Mouse (Mus musculus) splenic B cell, adult 2 months (primary cell): ENCODE measurements around the gene Asb1.

ENCODE experiments used
- DNase-seq: peaks from one replicate; pipeline ENCODE4 v3.0.0-alpha.2; 2011; ENCODE audit warnings: low read depth, low spot score
- H3K27me3 ChIP-seq: 2 replicates; pipeline ENCODE4 v1.6.1; 2012; ENCODE audit warnings: mild to moderate bottlenecking, low read length, moderate library complexity, mixed read lengths; ENCODE audit not compliant: control insufficient read depth, poor library complexity, insufficient read depth, severe bottlenecking
- H3K36me3 ChIP-seq: 2 replicates; pipeline ENCODE4 v1.6.1; 2012; ENCODE audit warnings: mild to moderate bottlenecking, low read length, moderate library complexity, mixed read lengths; ENCODE audit not compliant: control insufficient read depth, poor library complexity, insufficient read depth, severe bottlenecking

Asb1 gene

DNA sequence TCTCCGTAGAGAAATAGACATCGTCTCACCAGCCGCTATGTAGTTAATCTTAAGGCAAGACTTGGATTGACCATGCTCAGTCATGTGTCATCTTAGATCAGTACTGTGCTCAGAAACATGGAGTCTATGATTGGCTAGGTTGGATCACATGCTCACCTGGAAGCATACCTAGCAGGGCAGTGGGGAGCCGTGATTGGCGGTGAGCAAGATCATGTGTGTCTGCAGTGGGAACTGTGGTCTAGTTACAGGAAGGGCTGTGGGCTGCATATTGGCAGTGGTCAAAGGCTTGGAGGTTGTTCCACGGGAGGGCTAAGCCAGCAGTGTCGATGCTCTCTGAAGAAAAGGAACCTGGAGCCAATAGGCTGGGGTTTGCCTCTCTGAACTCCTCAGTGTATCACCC, 66.4 kb downstream of the Asb1 start:
- Histone ChIP-seq H3K27me3 (no peaks in the 10 kb centered on the region), H3K36me3 (no peaks in the 10 kb centered on the region)
- DNase-seq = no peak

DNA sequence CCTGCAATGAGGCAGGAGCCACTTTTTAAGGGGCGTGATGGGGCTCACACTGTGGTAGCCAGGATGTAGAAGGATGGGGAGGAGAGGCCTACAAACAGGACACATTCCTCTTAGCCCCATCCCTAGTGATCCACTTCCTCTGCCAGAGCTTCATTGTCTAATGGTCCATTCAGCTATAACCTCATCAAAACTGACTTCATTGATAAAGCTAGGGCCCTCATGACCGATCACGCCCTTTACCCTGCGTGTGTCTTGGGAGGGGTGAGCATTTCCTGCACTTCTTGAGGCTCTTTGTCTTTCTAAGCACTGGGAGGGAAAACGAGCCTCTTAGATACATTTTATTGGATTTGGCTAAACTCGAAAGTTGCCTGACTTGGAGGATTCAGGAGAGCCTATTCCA, 66.8 kb downstream of the Asb1 start:
- Histone ChIP-seq H3K36me3 (no peaks in the 10 kb centered on the region), H3K27me3 (no peaks in the 10 kb centered on the region)
- no peak for DNase-seq
